Mouse (Mus musculus) spleen, embryonic (tissue): ENCODE measurements around the gene Neurod4.
"Not testable (repeated sequence)": the region's sequence is repeated elsewhere in the genome, so short reads cannot be mapped to it uniquely, and the experiment has no call there.

ENCODE experiments used
- CTCF ChIA-PET: fragments of 350-600 bp; sonication (Branson Sonifier 250); formaldehyde crosslinking; loops from one replicate; lab custom pipeline; 2022; lab: Charles Lee

Neurod4 gene

GRCm38 (mm10) chr10:130280066-130280465, at the start of gene Neurod4:
Neurod4 (minus strand) TSS chr10:130280240.
- CTCF ChIA-PET = interaction anchor here (0.6 kb wide), 2 partner anchors 65 to 90 kb away, joined by 3 read pairs; no protein-coding TSS in a partner anchor

- CTCF ChIA-PET = interaction anchor here (0.5 to 1.5 kb wide), 2 partner anchors 10 to 17 kb away, joined by 4 read pairs; no protein-coding TSS in a partner anchor
Observed at GRCm38 (mm10) chr10:130324243-130324642, 44.2 kb upstream of the Neurod4 start.

DNA sequence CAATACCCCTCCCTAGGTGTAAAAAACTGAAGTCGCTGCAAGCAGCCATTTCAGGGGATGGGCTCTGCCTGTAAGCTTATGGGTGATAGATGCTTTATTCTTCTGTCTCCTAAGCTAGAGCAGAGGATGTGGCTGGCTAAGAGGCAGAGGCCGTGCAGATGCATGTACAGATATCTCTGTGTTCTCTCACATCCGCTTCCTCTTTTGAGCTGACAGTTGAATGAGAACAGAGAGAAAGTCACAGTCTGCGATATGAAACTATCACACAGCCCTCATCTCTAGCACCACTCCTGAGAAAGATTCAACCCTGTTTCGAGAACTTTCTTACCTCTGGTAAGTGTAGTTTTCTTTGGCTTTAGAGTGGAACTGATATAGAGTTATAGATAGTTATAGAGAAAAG, 42.6 kb upstream of the Neurod4 start, which contains the start of gene Tespa1:
Gene Tespa1 (plus strand): TSS at position 234 of the 400 bp plus-strand sequence.
- CTCF ChIA-PET = interaction anchor here (0.9 kb wide), 1 partner anchor 10 kb away, joined by 4 read pairs; no protein-coding TSS in a partner anchor

GRCm38 (mm10) chr10:130322062-130322461, 42.0 kb upstream of the Neurod4 start:
- CTCF ChIA-PET = interaction anchor here (0.9 kb wide), 1 partner anchor 11 kb away, joined by 4 read pairs; no protein-coding TSS in a partner anchor

DNA sequence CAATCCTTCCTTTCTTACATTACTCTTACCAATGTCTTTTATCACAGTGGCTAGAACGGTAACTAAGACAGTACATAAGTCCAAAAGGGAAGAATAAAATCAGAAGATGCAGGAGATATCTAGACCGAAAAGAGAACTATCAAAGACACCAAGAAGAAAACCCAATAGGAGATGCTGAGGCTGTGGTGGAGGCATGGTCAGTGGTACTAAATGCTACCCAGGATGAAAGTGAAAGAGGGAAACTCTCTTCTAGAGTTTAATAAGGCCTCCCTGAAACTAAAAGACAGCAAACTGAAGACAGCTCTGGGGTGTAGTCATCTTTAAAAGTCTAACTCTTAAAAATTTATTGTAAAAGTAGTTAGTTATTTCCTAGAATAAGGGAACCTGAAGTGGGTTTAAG, 40.7 kb upstream of the Neurod4 start:
- CTCF ChIA-PET = no interaction called here

- CTCF ChIA-PET = no interaction called here
Observed at GRCm38 (mm10) chr10:130318720-130319119, 38.7 kb upstream of the Neurod4 start.

- CTCF ChIA-PET = no interaction called here
Observed at GRCm38 (mm10) chr10:130315846-130316245, 35.8 kb upstream of the Neurod4 start.

GRCm38 (mm10) chr10:130314110-130314829, 34.2 kb upstream of the Neurod4 start:
- CTCF ChIA-PET = interaction anchor here (0.6 to 1.4 kb wide), 3 partner anchors 10 to 53 kb away, joined by 4 read pairs; no protein-coding TSS in a partner anchor

GRCm38 (mm10) chr10:130313531-130313930, 33.5 kb upstream of the Neurod4 start:
- CTCF ChIA-PET = interaction anchor here (0.6 to 1.4 kb wide), 3 partner anchors 10 to 54 kb away, joined by 4 read pairs; no protein-coding TSS in a partner anchor

DNA sequence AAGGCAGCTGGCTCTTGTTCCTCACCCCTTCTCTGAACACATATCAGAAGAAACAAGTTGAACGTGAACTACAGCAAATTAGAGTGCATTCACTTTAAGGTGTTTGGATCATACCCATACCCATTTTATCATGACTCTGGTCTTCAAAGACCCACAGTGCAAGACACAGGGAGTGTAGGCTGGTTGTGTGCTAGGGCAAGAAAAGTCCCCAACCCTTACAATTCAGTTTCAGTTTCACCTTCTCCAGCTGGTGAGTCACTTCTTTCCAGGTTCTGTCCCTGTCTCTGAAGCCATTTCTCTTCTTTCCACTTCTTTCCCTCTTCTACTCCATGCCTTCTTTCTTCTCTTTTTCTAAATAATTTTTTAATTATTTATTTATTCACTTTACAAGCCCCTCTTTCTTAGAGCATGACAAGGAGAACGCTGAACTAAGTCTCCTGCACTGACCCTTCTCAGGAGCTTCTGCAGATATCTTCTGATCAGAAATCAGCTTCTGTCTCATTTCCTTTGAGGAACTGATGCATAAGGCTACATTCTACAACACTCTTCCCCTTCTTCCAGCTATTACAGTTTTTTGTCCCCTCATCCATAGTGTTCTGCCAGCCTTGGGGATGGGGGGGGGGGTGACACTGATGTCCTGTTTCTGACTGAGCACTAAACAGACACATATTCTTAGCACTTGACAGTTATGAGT, 31.6 kb upstream of the Neurod4 start:
- CTCF ChIA-PET = interaction anchor here (0.6 kb wide), 1 partner anchor 24 kb away, joined by 5 read pairs; no protein-coding TSS in a partner anchor

DNA sequence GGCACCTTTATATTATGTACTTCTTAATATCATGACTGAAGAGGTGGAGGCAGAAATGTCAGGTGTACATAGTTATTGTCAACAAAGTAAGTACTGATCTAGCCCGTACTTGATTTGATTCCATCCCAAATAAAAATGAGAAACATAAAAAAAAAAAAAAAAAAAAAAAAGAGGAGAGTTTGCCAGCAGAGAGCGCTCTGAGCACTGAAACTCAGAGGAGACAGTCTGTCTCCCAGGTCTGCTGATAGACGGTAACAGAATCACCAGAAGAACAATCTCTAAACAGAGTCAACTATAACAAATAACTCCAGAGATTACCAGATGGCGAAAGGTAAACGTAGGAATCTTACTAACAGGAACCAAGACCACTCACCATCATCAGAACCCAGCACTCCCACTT, 24.1 kb upstream of the Neurod4 start:
- CTCF ChIA-PET = not testable (repeated sequence)

DNA sequence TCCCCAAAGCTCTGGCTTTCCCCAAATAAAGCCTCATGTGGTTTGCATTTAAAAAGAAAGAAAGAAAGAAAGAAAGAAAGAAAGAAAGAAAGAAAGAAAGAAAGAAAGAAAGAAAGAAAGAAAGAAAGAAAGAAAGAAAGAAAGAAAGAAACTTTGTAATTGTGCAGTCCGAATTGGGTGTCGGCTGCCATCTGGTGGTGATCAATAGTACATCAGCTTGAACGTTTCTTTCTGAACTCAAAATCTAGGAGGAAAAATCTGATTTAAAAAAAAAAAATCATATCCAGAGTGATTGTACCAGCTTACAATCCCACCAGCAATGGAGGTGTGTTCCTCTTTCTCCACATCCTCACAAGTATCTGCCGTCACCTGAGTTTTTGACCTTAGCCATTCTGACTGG, 18.7 kb upstream of the Neurod4 start:
- CTCF ChIA-PET = interaction anchor here (0.6 kb wide), 1 partner anchor 1639 kb away, joined by 3 read pairs; no protein-coding TSS in a partner anchor

GRCm38 (mm10) chr10:130293741-130294408, 13.8 kb upstream of the Neurod4 start:
- CTCF ChIA-PET = no interaction called here

- CTCF ChIA-PET = no interaction called here
Observed at GRCm38 (mm10) chr10:130288007-130288406, 8.0 kb upstream of the Neurod4 start.

DNA sequence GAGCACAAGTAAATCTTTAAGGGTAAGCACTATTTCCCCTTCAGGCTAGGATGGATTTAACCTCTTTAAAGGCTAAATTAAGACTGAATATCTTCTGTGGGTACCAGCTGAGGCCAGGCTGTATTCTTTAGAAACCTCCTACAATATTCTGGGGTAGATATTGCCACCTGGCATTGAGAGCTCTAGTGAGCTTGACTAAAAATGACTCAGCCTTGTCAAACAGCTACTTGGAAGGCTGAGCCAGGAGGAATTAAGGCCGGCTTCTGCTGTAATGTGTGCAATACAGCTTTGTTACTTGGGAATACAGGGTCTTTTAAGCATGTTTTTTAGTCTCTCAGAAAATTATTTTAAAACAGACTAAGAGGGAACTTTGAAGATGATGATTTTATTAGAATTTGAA, 7.2 kb upstream of the Neurod4 start:
- CTCF ChIA-PET = interaction anchor here (0.6 kb wide), 1 partner anchor 60 kb away, joined by 4 read pairs; no protein-coding TSS in a partner anchor

DNA sequence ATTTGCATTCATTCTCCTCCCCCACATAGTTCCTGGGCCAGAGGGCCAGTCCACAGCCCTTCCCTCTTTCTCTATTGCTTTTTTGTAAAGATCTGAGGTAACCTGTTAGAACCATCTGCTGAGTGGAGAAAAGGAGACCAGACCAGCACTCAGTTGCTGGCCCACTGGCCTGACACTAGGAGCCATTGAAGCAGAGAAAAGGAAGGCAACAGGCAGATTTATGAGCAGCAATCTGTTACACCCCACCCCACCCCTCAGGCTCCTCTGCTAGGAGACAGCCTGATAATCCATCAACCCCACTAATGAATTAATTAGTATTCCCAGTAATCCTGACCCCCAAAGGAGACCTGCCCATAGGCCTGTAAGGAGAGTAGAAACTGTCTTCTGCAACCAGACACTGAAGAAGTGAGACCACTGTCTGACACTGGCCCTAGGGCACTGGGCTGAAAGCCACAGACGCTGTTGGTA, 2.0 kb upstream of the Neurod4 start:
- CTCF ChIA-PET = no interaction called here

GRCm38 (mm10) chr10:130276496-130276895, 3.5 kb downstream of the Neurod4 start:
- CTCF ChIA-PET = no interaction called here

- CTCF ChIA-PET = no interaction called here
Observed at GRCm38 (mm10) chr10:130275759-130276158, 4.3 kb downstream of the Neurod4 start.

GRCm38 (mm10) chr10:130263203-130263602, 16.8 kb downstream of the Neurod4 start:
- CTCF ChIA-PET = no interaction called here

DNA sequence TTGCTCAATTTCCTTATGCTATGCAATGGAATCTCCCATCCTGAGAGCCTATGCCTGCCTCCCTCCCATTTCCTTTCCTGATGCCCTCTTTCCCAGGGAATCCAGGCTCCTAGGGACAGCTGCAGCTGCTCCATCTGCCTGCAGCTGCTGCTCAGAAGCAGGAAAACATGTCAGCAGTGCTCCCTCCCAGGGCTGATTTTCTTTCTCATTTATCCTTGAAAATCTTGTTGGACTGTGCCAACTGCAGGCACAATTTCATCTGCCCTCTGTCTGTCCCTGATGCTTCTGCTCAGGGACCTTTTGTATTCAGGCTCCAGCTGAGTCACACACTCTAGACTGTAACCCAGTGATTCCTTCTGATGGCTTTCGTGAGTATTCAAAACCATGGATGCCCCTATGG, 20.6 kb downstream of the Neurod4 start:
- CTCF ChIA-PET = no interaction called here

GRCm38 (mm10) chr10:130244271-130244670, 35.8 kb downstream of the Neurod4 start:
- CTCF ChIA-PET = no interaction called here
